Mouse (Mus musculus): ENCODE results near the gene Prdm4. TPM values are rescaled to one million over a fixed set of nuclear protein-coding genes. Genes with fewer than 3 reads are reported as not detected.

Gene Prdm4
- 10.0 and 14.5 TPM in 2 replicates for polyA plus RNA-seq (2012)

GRCm38 (mm10) chr10:85916498-85917309, at the start of gene Prdm4:
Gene Prdm4 (minus strand): TSS chr10:85917142.
- TF ChIP-seq GATA1 (IDR thresholded peaks at IDR 0.05; ENCODE audit: low read length): no peak

- no peak for TF ChIP-seq GATA1 (IDR thresholded peaks at IDR 0.05; ENCODE audit: low read length)
Measured at GRCm38 (mm10) chr10:85966476-85966875, 49.5 kb upstream of the Prdm4 start.

GRCm38 (mm10) chr10:85964316-85964715, 47.4 kb upstream of the Prdm4 start:
- no peak for TF ChIP-seq GATA1 (IDR thresholded peaks at IDR 0.05; ENCODE audit: low read length)

- no peak for TF ChIP-seq GATA1 (IDR thresholded peaks at IDR 0.05; ENCODE audit: low read length)
Measured at GRCm38 (mm10) chr10:85962897-85963296, 46.0 kb upstream of the Prdm4 start.

GRCm38 (mm10) chr10:85957464-85957950, 40.6 kb upstream of the Prdm4 start, which contains the start of gene Rtcb:
Gene Rtcb (minus strand): TSS chr10:85957823.
- TF ChIP-seq GATA1 (IDR thresholded peaks at IDR 0.05; ENCODE audit: low read length): no peak

- no peak for TF ChIP-seq GATA1 (IDR thresholded peaks at IDR 0.05; ENCODE audit: low read length)
Measured at GRCm38 (mm10) chr10:85956871-85957419, 40.0 kb upstream of the Prdm4 start.

- no peak for TF ChIP-seq GATA1 (IDR thresholded peaks at IDR 0.05; ENCODE audit: low read length)
Measured at GRCm38 (mm10) chr10:85954429-85954828, 37.5 kb upstream of the Prdm4 start.

GRCm38 (mm10) chr10:85953401-85953800, 36.5 kb upstream of the Prdm4 start:
- no peak for TF ChIP-seq GATA1 (IDR thresholded peaks at IDR 0.05; ENCODE audit: low read length)

GRCm38 (mm10) chr10:85951765-85952443, 35.0 kb upstream of the Prdm4 start:
- no peak for TF ChIP-seq GATA1 (IDR thresholded peaks at IDR 0.05; ENCODE audit: low read length)

GRCm38 (mm10) chr10:85948483-85949196, 31.7 kb upstream of the Prdm4 start:
- no peak for TF ChIP-seq GATA1 (IDR thresholded peaks at IDR 0.05; ENCODE audit: low read length)

- TF ChIP-seq GATA1 (IDR thresholded peaks at IDR 0.05; ENCODE audit: low read length): no peak
Measured at GRCm38 (mm10) chr10:85936280-85936965, 19.5 kb upstream of the Prdm4 start.

- TF ChIP-seq GATA1 (IDR thresholded peaks at IDR 0.05; ENCODE audit: low read length): no peak
Measured at GRCm38 (mm10) chr10:85929962-85930361, 13.0 kb upstream of the Prdm4 start.

GRCm38 (mm10) chr10:85929208-85929591, 12.3 kb upstream of the Prdm4 start:
- no peak for TF ChIP-seq GATA1 (IDR thresholded peaks at IDR 0.05; ENCODE audit: low read length)

GRCm38 (mm10) chr10:85928499-85929207, 11.7 kb upstream of the Prdm4 start:
- TF ChIP-seq GATA1 (IDR thresholded peaks at IDR 0.05; ENCODE audit: low read length): no peak

Data from G1E-ER4 (cell line).